Mouse (Mus musculus): ENCODE measurements around the gene Sapcd1.

Gene Sapcd1

GRCm38 (mm10) chr17:34980655-34981054 is 47.2 kb downstream of the Sapcd1 start:
- peak; percentile 74 for DNase-seq (ENCODE audit: low read depth, low spot score)

- DNase-seq (ENCODE audit: low read depth, low spot score), result no peak
Observed at GRCm38 (mm10) chr17:34979631-34980030, 48.2 kb downstream of the Sapcd1 start.

DNA sequence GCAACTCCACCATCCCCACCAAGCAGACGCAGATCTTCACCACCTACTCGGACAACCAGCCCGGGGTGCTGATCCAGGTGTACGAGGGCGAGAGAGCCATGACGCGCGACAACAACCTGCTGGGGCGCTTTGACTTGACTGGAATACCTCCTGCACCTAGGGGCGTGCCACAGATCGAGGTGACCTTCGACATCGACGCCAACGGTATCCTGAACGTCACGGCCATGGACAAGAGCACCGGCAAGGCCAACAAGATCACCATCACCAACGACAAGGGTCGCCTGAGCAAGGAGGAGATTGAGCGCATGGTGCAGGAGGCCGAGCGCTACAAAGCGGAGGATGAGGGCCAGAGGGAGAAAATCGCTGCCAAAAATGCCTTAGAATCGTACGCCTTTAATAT is 49.6 kb downstream of the Sapcd1 start:
- no peak for DNase-seq (ENCODE audit: low read depth, low spot score)

GRCm38 (mm10) chr17:34977000-34977399 is 50.8 kb downstream of the Sapcd1 start:
- no peak for DNase-seq (ENCODE audit: low read depth, low spot score)
